Mouse (Mus musculus) heart, postnatal 4 days (tissue): ENCODE measurements around the gene Skap1. TPM values are rescaled to one million over a fixed set of nuclear protein-coding genes. Genes with fewer than 3 reads are reported as not detected.
"Not testable (repeated sequence)": the region's sequence is repeated elsewhere in the genome, so short reads cannot be mapped to it uniquely, and the experiment has no call there.

Source experiments
- DNase-seq: peaks from one replicate; pipeline ENCODE4 v3.0.0; 2021
- total RNA-seq, 2 experiments: library from RNA; stranded (reverse); gene quantifications; 2 replicates each; pipeline ENCODE4 v1.2.3; 2021

The Skap1 gene
- total RNA-seq, 2 experiments from 2014 or later: 0.29 TPM; not detected in 1

GRCm38 (mm10) chr11:96697467-96697866, 233.1 kb downstream of the Skap1 start:
- DNase-seq: no peak

GRCm38 (mm10) chr11:96703813-96704212, 239.4 kb downstream of the Skap1 start:
- DNase-seq: no peak

GRCm38 (mm10) chr11:96711268-96711667, 246.9 kb downstream of the Skap1 start:
- no peak for DNase-seq

GRCm38 (mm10) chr11:96711670-96712069, 247.3 kb downstream of the Skap1 start:
- no peak for DNase-seq

GRCm38 (mm10) chr11:96713210-96714005, 249.0 kb downstream of the Skap1 start:
- no peak for DNase-seq

GRCm38 (mm10) chr11:96714011-96714410, 249.6 kb downstream of the Skap1 start:
- DNase-seq: no peak

- DNase-seq: not testable (repeated sequence)
Observed at GRCm38 (mm10) chr11:96715168-96715567, 250.8 kb downstream of the Skap1 start.

- no peak for DNase-seq
Observed at GRCm38 (mm10) chr11:96718609-96719008, 254.2 kb downstream of the Skap1 start.

GRCm38 (mm10) chr11:96725833-96726232, 261.4 kb downstream of the Skap1 start:
- DNase-seq: no peak

- DNase-seq: no peak
Observed at GRCm38 (mm10) chr11:96728577-96728976, 264.2 kb downstream of the Skap1 start.

GRCm38 (mm10) chr11:96729462-96729861, 265.1 kb downstream of the Skap1 start:
- no peak for DNase-seq

GRCm38 (mm10) chr11:96730327-96730726, 265.9 kb downstream of the Skap1 start:
- no peak for DNase-seq

GRCm38 (mm10) chr11:96732657-96733056, 268.3 kb downstream of the Skap1 start:
- DNase-seq: no peak

GRCm38 (mm10) chr11:96735908-96736307, 271.5 kb downstream of the Skap1 start:
- DNase-seq: peak; percentile 68

GRCm38 (mm10) chr11:96736361-96736760, 272.0 kb downstream of the Skap1 start:
- no peak for DNase-seq

GRCm38 (mm10) chr11:96737673-96738471, 273.5 kb downstream of the Skap1 start:
- DNase-seq: no peak

GRCm38 (mm10) chr11:96740796-96741195, 276.4 kb downstream of the Skap1 start:
- no peak for DNase-seq

GRCm38 (mm10) chr11:96741995-96742394, 277.6 kb downstream of the Skap1 start:
- DNase-seq: no peak

GRCm38 (mm10) chr11:96743000-96743399, 278.6 kb downstream of the Skap1 start:
- no peak for DNase-seq

- DNase-seq: no peak
Observed at GRCm38 (mm10) chr11:96743891-96744290, 279.5 kb downstream of the Skap1 start.

- no peak for DNase-seq
Observed at GRCm38 (mm10) chr11:96746648-96747047, 282.3 kb downstream of the Skap1 start.

GRCm38 (mm10) chr11:96747555-96747954, 283.2 kb downstream of the Skap1 start:
- no peak for DNase-seq

- no peak for DNase-seq
Observed at GRCm38 (mm10) chr11:96755298-96755697, 290.9 kb downstream of the Skap1 start.

GRCm38 (mm10) chr11:96757421-96757820, 293.0 kb downstream of the Skap1 start:
- no peak for DNase-seq
